ENCODE assay signal across 26 mouse cellular contexts in genomic region chr1:37013006-37013405, GRCm38 (mm10). TPM values are rescaled to one million over a fixed set of nuclear protein-coding genes. Genes with fewer than 3 reads are reported as not detected.
A peak's percentile ranks its signal among the peaks of the same experiment; 100 is the strongest.
DNase-seq lines count a peak whose midpoint lies in the region; ATAC-seq and TF ChIP-seq lines count a peak whose summit lies in the region.
"Had no signal": no experiment of that assay in that cellular context is flagged by ENCODE, and none has a peak within 500 bp of the region (broad histone marks: within the 10 kb centered on the region; RNA-seq: fewer than 3 reads in every experiment).

No protein-coding gene starts in this region.

- no peak overlapping the region for H3K4me2 ChIP-seq in midbrain, postnatal 0 days (ENCODE audit: low read depth, low read length, poor library complexity, severe bottlenecking)
- no peak overlapping the region for H3K4me2 ChIP-seq in midbrain, embryonic 16.5 days (ENCODE audit: low read length)
- H3K4me2 ChIP-seq in hindbrain, embryonic 14.5 days (replicated peaks), result no peak overlapping the region
- H3K4me2 ChIP-seq: hindbrain, embryonic 13.5 days; kidney, embryonic 15.5 days; limb, embryonic 15.5 days; liver, embryonic 13.5 days; midbrain, embryonic 15.5 days; neural tube, embryonic 13.5 days had no signal

- no peak overlapping the region for H3K27ac ChIP-seq in midbrain, postnatal 0 days (ENCODE audit: low read depth, low read length)
- H3K27ac ChIP-seq in midbrain, embryonic 16.5 days (ENCODE audit: low read length), result no peak overlapping the region
- H3K27ac ChIP-seq in hindbrain, embryonic 14.5 days, result no peak overlapping the region
- H3K27ac ChIP-seq: hindbrain, embryonic 13.5 days; kidney, embryonic 15.5 days; limb, embryonic 10.5 days; limb, embryonic 15.5 days; liver, embryonic 13.5 days; midbrain, embryonic 10.5 days; midbrain, embryonic 15.5 days; neural tube, embryonic 13.5 days had no signal

- no peaks in the 10 kb centered on the region for H3K27me3 ChIP-seq in midbrain, postnatal 0 days (ENCODE audit: insufficient read depth, low read length)
- no peaks in the 10 kb centered on the region for H3K27me3 ChIP-seq in midbrain, embryonic 16.5 days (ENCODE audit: control insufficient read depth, insufficient read depth, low read depth, low read length)
- H3K27me3 ChIP-seq in hindbrain, embryonic 14.5 days (ENCODE audit: control insufficient read depth, insufficient read depth, low read length), result no peaks in the 10 kb centered on the region
- H3K27me3 ChIP-seq: hindbrain, embryonic 13.5 days; kidney, embryonic 15.5 days; limb, embryonic 15.5 days; liver, embryonic 13.5 days; midbrain, embryonic 15.5 days; neural tube, embryonic 13.5 days had no signal

- no peak overlapping the region for H3K9ac ChIP-seq in midbrain, postnatal 0 days (replicated peaks; ENCODE audit: low read length, poor library complexity, severe bottlenecking)
- H3K9ac ChIP-seq in midbrain, embryonic 16.5 days (ENCODE audit: low read depth, low read length), result no peak overlapping the region
- H3K9ac ChIP-seq in hindbrain, embryonic 14.5 days, result no peak overlapping the region
- H3K9ac ChIP-seq: hindbrain, embryonic 13.5 days; kidney, embryonic 15.5 days; limb, embryonic 15.5 days; liver, embryonic 13.5 days; midbrain, embryonic 15.5 days; neural tube, embryonic 13.5 days had no signal

- DNase-seq in heart, adult 9 months (ENCODE audit: low spot score in 2 of 2), result peak; percentile 28 to 31
- DNase-seq in heart, postnatal 4 days, result no peak
- no peak for DNase-seq in midbrain, postnatal 0 days (ENCODE audit: low spot score)
- no peak for DNase-seq in hindbrain, embryonic 14.5 days (ENCODE audit: low spot score)
- no peak for DNase-seq in frontal cortex, postnatal 10 days (ENCODE audit: low spot score in 2 of 2)
- DNase-seq: adrenal gland, adult 2 months; cerebellum, adult 2 months; cerebellum, postnatal 14 days; layer of hippocampus, postnatal 36 days; liver, embryonic 13.5 days; lung, adult 2 months; thymus, postnatal 4 days had no signal

- TF ChIP-seq CTCF in midbrain, postnatal 0 days (IDR thresholded peaks at IDR 0.05), result 0 out of 2 replicates have a peak, but pooled peaks have one; percentile 18

- no peaks in the 10 kb centered on the region for H3K9me3 ChIP-seq in midbrain, postnatal 0 days (ENCODE audit: low read length)
- no peaks in the 10 kb centered on the region for H3K9me3 ChIP-seq in midbrain, embryonic 16.5 days (replicated peaks; ENCODE audit: control insufficient read depth, low read length, poor library complexity, severe bottlenecking)
- no peaks in the 10 kb centered on the region for H3K9me3 ChIP-seq in hindbrain, embryonic 14.5 days (ENCODE audit: control insufficient read depth, low read length)
- H3K9me3 ChIP-seq: hindbrain, embryonic 13.5 days; kidney, embryonic 15.5 days; limb, embryonic 10.5 days; limb, embryonic 15.5 days; liver, embryonic 13.5 days; midbrain, embryonic 10.5 days; midbrain, embryonic 15.5 days; neural tube, embryonic 13.5 days had no signal

- H3K36me3 ChIP-seq in midbrain, postnatal 0 days (ENCODE audit: insufficient read depth, low read length), result no peaks in the 10 kb centered on the region
- H3K36me3 ChIP-seq in midbrain, embryonic 16.5 days (ENCODE audit: control insufficient read depth, insufficient read depth, low read length), result no peaks in the 10 kb centered on the region
- no peaks in the 10 kb centered on the region for H3K36me3 ChIP-seq in hindbrain, embryonic 14.5 days (replicated peaks; ENCODE audit: control insufficient read depth, insufficient read depth)
- H3K36me3 ChIP-seq: hindbrain, embryonic 13.5 days; kidney, embryonic 15.5 days; limb, embryonic 10.5 days; limb, embryonic 15.5 days; liver, embryonic 13.5 days; midbrain, embryonic 10.5 days; midbrain, embryonic 15.5 days; neural tube, embryonic 13.5 days had no signal

- WGBS in midbrain, postnatal 0 days, result 88% methylated on average over 2 of the region's 2 CpGs
- 85% methylated on average over 2 of the region's 2 CpGs for WGBS in midbrain, embryonic 16.5 days
- 89% methylated on average over 2 of the region's 2 CpGs for WGBS in hindbrain, embryonic 14.5 days

- ATAC-seq in midbrain, postnatal 0 days (ENCODE audit: low FRiP score), result no peak
- no peak for ATAC-seq in midbrain, embryonic 16.5 days
- 0 out of 2 replicates have a peak, but pooled peaks have one; percentile 23 for ATAC-seq in megakaryocyte progenitor cell, adult 5-6 weeks (replicated peaks; ENCODE audit: poor library complexity)
- no peak for ATAC-seq in hindbrain, embryonic 14.5 days (ENCODE audit: low FRiP score)
- ATAC-seq: activated CD4-positive, CD25-positive, alpha-beta regulatory T cell, adult 4 months; CD4-positive, CD25-positive, alpha-beta regulatory T cell, adult 4 months; forebrain, embryonic 16.5 days; midbrain, embryonic 15.5 days had no signal

- no peak overlapping the region for H3K4me3 ChIP-seq in midbrain, postnatal 0 days (ENCODE audit: low read depth, low read length)
- H3K4me3 ChIP-seq in midbrain, embryonic 16.5 days (ENCODE audit: low read depth, low read length), result no peak overlapping the region
- H3K4me3 ChIP-seq in hindbrain, embryonic 14.5 days (replicated peaks; ENCODE audit: low read length), result no peak overlapping the region
- H3K4me3 ChIP-seq: erythroblast, embryonic 14.5 days; hindbrain, embryonic 13.5 days; kidney, embryonic 15.5 days; limb, embryonic 10.5 days; limb, embryonic 15.5 days; liver, embryonic 13.5 days; midbrain, embryonic 10.5 days; midbrain, embryonic 15.5 days; neural tube, embryonic 13.5 days had no signal

- H3K4me1 ChIP-seq in midbrain, postnatal 0 days (ENCODE audit: insufficient read depth, low read length), result no peaks in the 10 kb centered on the region
- no peaks in the 10 kb centered on the region for H3K4me1 ChIP-seq in midbrain, embryonic 16.5 days (ENCODE audit: control insufficient read depth, insufficient read depth, low read length)
- H3K4me1 ChIP-seq in hindbrain, embryonic 14.5 days (replicated peaks; ENCODE audit: control insufficient read depth, insufficient read depth, low read length), result no peaks in the 10 kb centered on the region
- H3K4me1 ChIP-seq: hindbrain, embryonic 13.5 days; limb, embryonic 10.5 days; limb, embryonic 15.5 days; liver, embryonic 13.5 days; midbrain, embryonic 10.5 days; midbrain, embryonic 15.5 days; neural tube, embryonic 13.5 days had no signal

RNA-seq across cellular contexts. Expression of gene Vwa3b, which starts 13.4 kb away (rescaled TPM):
- under 1 TPM in 1 of 2 experiments, not detected in 1; 0.41 TPM for total RNA-seq in heart, postnatal 4 days (2021)
- 1.1 and 1.2 TPM in 2 replicates for total RNA-seq in midbrain, postnatal 0 days (2014; rRNA removed)
- 0.69 and 1.6 TPM in 2 replicates for polyA plus RNA-seq in midbrain, postnatal 0 days (2015; fragmentation: Nextera tagmentation; extraction: Ambion mirVana)
- polyA plus RNA-seq in midbrain, embryonic 16.5 days (2015; fragmentation: Nextera tagmentation; extraction: Ambion mirVana), result 0.99 and 1.6 TPM in 2 replicates
- not detected in 2 replicates for total RNA-seq in megakaryocyte progenitor cell, adult 5-6 weeks (2015)
- total RNA-seq in megakaryocyte progenitor cell, adult 5-6 weeks (2017), result not detected in 2 replicates
- 1.0 and 2.2 TPM in 2 replicates for polyA plus RNA-seq in hindbrain, embryonic 14.5 days (2014; fragmentation: Nextera tagmentation; extraction: Ambion mirVana)
- polyA plus RNA-seq: adrenal gland, adult 2 months; erythroblast, embryonic 14.5 days; forebrain, embryonic 11.5 days; kidney, embryonic 15.5 days; liver, embryonic 13.5 days had no signal

Comparison
In these comparisons a context has a peak if more than half of its experiments do, and no peak if none do; other contexts are left out.
1. DNase-seq: peak in heart, adult 9 months (2 of 2); none in heart, postnatal 4 days (single experiment), midbrain, postnatal 0 days (single experiment), hindbrain, embryonic 14.5 days (single experiment) and frontal cortex, postnatal 10 days (0 of 2).